Mouse (Mus musculus) E14TG2a.4 (cell line): Measurements from ENCODE around the gene Gm11032.

Source experiments
- CTCF ChIP-seq: conservative IDR thresholded peaks from 2 replicates; pipeline ENCODE4 v1.5.1; 2014; ENCODE audit warnings: low read length
- NANOG ChIP-seq: IDR thresholded peaks from 2 replicates; pipeline ENCODE4 v1.6.1; 2014; ENCODE audit warnings: borderline replicate concordance, low read length, mixed read lengths

GRCm38 (mm10) chr11:4659818-4660217 is 40.0 kb downstream of the Gm11032 start:
- no peak for TF ChIP-seq NANOG
- no peak for TF ChIP-seq CTCF
